Mouse (Mus musculus) natural killer cell, adult 2 months (primary cell): Measurements from ENCODE around the gene St6galnac3.

Experiments
- DNase-seq, 2 experiments: peaks; one replicate each; pipeline ENCODE4 v3.0.0; 2022; ENCODE audit warnings: low spot score in 2 of 2

Gene St6galnac3

GRCm38 (mm10) chr3:153353313-153354103, 371.5 kb downstream of the St6galnac3 start:
- no peak for DNase-seq

DNA sequence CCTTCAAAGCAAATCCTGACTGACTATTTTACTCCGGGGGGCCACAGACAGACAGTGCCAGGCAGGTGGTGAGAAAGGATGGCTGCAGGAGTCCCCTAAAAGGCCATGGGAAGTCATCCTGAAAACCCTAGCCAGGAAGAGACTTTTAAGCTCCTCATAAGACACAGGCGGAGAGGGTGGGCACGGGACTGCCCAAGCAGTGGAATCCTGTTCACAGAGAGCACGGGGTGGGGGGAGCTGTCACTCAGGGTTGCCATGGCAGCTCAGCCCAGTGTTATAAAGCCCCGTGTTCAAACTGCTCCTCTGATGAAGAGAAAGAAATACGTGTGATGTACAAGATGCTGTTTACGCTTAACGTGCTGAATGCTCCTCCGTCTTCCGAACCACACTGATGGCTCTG, 375.0 kb downstream of the St6galnac3 start:
- DNase-seq: no peak

- no peak for DNase-seq
These were observed 376.0 kb downstream of the St6galnac3 start for GRCm38 (mm10) chr3:153348797-153349465.

- no peak for DNase-seq
These were observed 380.0 kb downstream of the St6galnac3 start for GRCm38 (mm10) chr3:153344979-153345378.

DNA sequence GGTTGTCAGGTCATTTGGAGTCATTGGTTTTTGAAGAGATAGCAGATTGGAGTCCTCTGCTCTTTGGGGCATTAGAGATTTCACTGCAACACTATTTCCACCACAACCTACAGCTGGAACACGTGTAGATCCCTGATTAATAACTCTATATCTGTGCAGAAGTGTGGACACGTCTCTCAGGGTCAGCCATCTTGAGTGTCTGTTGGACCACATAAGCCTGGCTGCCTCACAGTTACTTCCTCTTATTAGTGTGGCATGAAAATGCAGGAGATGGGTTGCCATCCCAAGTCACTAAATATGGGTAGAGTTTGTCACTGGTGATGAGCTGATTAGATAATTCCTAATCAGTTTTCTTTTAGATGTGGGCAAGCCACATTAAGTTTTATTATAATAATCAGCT, 385.0 kb downstream of the St6galnac3 start:
- DNase-seq: no peak

- no peak for DNase-seq
These were observed 385.9 kb downstream of the St6galnac3 start for GRCm38 (mm10) chr3:153339091-153339490.

- no peak for DNase-seq
These were observed 387.2 kb downstream of the St6galnac3 start for GRCm38 (mm10) chr3:153337779-153338178.

DNA sequence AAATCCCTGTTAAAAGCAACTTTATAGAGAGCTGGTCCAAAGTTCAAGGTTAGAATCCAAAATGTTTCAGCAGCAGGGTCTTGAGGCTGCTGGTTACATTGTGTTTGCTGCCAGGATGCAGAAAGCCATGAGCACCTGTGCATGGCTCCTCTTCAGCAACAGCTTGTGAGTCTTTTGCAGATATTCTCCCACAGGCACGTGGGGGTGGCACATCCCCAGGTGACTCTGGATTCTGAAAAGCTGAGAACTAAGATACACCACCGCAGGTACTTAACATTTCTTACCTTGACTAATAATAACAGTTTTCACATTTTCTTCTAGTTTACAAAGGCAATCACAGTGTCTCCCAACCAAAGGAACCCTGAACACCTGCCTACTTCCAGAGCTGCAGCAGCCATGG, 387.8 kb downstream of the St6galnac3 start:
- DNase-seq: no peak

DNA sequence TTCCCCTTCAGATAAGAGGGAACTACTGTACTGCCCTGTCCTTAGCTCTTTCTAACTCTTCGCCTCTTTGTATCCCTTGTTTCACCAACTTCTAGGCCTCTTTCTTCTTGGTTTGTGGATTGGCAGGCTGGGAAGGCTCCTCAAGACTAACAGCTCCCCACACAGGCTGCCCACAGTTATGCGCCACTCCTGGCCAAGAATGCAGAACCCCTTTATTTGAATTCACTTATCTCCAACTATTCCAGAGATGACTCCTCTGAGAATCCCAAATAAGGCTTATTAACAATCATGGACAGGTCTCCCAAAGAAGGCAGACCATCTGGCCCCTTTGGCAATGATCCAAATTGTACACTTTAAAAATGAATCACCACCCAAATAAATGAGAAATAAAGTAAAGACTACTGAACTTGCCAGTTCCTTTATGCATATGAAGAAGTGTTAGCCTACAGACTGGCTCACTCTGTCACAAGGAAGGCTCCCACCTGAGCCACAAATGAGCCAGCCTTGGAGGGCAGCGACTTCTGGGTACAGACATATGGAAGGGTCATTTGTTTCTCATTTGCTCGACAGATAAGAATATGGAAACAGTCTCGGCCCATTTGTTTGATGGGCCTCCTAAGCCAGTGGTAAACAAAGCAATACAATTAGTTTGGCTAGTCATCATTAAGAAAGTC, 390.7 kb downstream of the St6galnac3 start:
- no peak for DNase-seq

DNA sequence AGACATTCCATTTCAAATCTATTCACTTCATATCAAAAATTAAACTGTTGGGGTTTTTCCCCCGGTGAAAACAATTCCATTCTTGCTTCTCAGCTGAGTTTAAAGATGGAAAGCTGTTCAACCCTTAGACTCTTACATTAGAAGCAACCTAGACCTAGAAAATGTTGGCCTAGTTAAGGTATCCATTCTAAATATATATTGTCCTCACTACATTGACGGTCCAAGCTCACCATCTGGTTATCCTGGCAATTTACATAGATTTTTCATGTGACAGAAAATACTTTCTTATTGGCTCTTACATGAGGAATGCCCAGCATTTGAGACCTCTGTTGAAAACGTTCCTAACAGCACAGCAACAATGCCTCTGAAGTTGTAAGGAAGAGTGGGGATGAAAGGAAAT, 400.7 kb downstream of the St6galnac3 start:
- DNase-seq: no peak

GRCm38 (mm10) chr3:153323446-153323845, 401.5 kb downstream of the St6galnac3 start:
- DNase-seq: no peak

DNA sequence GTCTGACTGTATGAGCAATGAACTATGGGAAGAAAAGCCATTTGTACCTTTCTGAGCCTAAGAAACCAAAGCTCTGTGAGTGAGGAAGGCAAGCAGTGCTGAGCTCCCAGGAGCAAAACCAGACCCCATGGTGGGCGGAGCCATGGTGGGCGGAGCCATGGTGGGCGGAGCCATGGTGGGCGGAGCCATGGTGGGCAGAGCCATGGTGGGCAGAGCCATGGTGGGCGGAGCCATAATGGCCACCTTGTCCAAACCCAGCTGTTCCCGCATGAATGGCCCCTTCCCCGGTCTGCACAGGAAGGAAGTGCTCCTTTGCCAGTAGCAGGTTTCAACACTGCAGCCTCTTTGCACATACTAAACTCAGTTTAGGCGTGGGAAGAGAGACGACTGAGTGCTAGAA, 411.4 kb downstream of the St6galnac3 start:
- no peak for DNase-seq

- DNase-seq: no peak
These were observed 411.8 kb downstream of the St6galnac3 start for GRCm38 (mm10) chr3:153313167-153313566.

DNA sequence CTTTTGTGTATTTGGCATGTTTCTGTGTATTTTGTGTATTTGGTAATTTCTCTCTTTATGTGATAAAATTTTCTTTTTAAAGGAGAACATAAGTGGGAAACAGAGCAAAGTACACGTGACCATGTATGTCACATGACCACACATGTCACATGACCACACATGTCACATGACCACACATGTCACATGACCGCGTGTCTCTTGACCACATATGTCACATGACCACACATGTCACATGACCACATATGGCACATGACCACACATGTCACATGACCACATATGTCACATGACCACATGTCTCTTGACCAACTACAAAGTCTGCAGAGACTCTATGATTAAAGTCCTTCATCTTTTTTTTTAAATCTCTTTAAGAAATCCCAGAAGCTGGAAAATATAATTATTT, 413.0 kb downstream of the St6galnac3 start:
- no peak for DNase-seq

- DNase-seq: no peak
These were observed 416.6 kb downstream of the St6galnac3 start for GRCm38 (mm10) chr3:153308379-153308778.

- DNase-seq: no peak
These were observed 419.8 kb downstream of the St6galnac3 start for GRCm38 (mm10) chr3:153305153-153305552.

GRCm38 (mm10) chr3:153302376-153302775, 422.6 kb downstream of the St6galnac3 start:
- no peak for DNase-seq

DNA sequence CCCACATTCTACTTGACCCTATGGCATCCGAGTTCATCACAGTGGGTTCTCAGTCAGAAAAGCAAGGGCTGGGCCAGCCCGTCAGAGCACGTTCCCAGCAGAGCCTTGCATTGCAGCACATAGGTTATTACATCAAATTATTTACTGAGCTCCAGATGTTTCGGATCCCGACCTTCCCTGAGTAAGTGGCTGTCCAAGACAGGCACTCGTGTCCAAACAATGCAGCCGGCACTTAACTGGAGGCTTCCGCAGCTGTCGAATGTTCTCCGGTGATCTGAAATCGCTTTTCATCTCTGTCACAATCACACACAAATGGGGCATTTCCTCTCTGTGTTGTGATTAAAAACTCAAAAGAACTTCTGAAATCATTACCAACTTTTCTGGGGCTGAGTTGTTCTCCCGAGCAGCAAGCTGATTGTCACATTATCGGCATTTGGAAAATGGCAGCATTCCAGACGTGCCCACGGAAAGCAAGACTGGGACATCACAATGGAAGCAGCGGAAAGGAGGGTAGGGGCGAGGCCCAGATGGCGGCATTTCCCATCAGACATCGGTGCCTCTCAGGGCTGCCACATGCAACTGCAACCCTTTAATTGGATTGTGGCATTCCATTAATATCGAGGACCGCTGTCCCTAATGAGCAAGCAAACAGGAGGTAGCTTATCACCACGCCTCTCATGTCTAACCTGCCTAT, 428.5 kb downstream of the St6galnac3 start:
- DNase-seq: no peak

- no peak for DNase-seq
These were observed 432.1 kb downstream of the St6galnac3 start for GRCm38 (mm10) chr3:153292853-153293252.

DNA sequence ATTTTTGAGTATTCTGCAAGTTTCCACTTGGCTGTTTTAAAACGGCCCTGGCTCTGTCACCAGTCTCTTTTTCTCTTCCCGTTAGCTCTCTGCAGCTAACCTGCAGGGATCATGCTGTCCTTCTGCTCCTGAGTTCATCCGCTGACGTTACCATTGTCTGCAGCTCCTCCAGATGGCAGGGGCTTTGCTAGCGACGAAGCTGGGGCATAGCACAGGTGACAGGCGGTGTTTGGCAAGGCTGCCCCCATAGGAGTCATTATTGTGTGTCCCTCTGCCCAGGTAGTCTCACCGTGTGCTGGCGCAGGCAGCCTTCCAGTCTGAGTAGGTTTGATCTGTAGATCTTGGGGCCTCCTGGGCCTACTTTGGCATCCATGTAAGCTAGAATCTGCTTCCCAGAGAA, 432.6 kb downstream of the St6galnac3 start:
- DNase-seq: no peak

DNA sequence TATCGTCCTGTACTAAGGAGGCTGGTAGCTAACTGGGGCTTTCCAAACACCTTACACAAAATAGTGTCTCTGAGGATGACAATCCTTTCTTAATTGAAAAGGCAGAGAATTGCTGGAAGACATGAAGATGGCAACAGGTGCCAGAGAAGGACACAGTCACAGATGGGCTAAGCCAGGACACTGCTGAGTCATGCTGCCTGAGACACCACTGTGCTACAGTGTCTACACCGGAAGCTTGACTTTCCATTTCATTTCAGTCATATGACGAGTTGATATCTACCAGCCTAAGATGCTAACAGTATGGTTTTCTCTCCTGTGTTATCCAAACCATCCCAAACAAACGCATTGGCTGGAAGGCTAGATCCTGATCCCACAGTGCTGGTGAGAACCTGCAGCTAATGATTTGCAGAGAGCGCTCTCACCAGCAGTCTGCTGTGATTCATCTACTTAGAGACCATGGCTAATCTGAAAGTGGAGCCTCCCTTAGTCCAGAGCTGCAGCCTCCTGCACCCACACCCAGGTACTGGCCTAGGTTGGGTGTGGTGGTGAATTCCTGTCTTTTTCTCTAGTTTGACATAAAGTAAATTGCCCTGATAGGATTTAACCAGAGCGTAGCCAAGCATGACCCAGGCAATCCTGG, 433.4 kb downstream of the St6galnac3 start:
- no peak for DNase-seq

GRCm38 (mm10) chr3:153289971-153290370, 435.0 kb downstream of the St6galnac3 start:
- DNase-seq: no peak
